In the genomic region with DNA sequence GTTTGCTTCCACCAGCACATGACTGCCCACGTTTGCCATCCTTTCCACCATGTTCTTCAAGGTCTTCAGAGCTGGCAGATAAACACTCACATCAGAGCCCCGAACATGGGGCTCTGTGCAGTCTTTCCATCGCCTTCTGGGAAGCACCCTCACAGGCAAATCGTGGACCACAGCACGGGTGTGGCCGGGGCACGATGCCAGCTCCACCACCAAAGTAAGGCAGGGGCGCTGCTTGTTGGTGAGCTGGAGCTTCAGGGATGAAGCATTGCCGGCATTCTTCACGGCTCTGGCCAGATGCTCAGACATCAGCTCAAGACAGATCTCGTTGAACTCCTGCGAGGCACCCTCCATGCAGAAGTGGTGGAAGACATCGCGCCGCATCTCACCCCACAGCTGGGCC, we compare ENCODE assay signal across 20 mouse cellular contexts. TPM values are rescaled to one million over a fixed set of nuclear protein-coding genes. Genes with fewer than 3 reads are reported as not detected.
A peak's percentile ranks its signal among the peaks of the same experiment; 100 is the strongest.
DNase-seq lines count a peak whose midpoint lies in the region; ATAC-seq and TF ChIP-seq lines count a peak whose summit lies in the region.
"Had no signal": no experiment of that assay in that cellular context is flagged by ENCODE, and none has a peak within 500 bp of the region (broad histone marks: within the 10 kb centered on the region; RNA-seq: fewer than 3 reads in every experiment).

No protein-coding gene starts in this region.

- DNase-seq in gastrocnemius, adult 2 months, result peak; percentile 25
- no peak for DNase-seq in gastrocnemius, postnatal 14 days
- peak; percentile 31 for DNase-seq in lung, postnatal 10 days
- no peak for DNase-seq in lung, adult 18-20 months
- DNase-seq in testis, postnatal 10 days (ENCODE audit: low spot score), result peak; percentile 49
- no peak for DNase-seq in left cerebral cortex, adult 11 months (ENCODE audit: low spot score)
- no peak for DNase-seq in ovary, postnatal 10 days (ENCODE audit: low spot score)
- DNase-seq: adrenal gland, postnatal 10 days; B cell, adult 2 months; gastrocnemius, postnatal 36 days; thymus, postnatal 4 days had no signal

- ATAC-seq in erythroblast, adult 5-6 weeks (replicated peaks; ENCODE audit: low FRiP score, poor library complexity, severe bottlenecking), result peak; percentile 46; the same call in 1 of the 2 replicates
- ATAC-seq: intestine, embryonic 15.5 days; lung, postnatal 0 days had no signal

- H3K4me3 ChIP-seq in gastrocnemius, adult 2 months, result no peak overlapping the region
- H3K4me3 ChIP-seq: hindbrain, embryonic 12.5 days; intestine, embryonic 15.5 days; kidney, embryonic 15.5 days; limb, embryonic 15.5 days; midbrain, embryonic 10.5 days; myocyte had no signal

- intact Hi-C loops in gastrocnemius, adult 2 months (cut with DNase I), result no loop called here
- intact Hi-C loops in gastrocnemius, postnatal 14 days (cut with DNase I; ENCODE audit: low total_unique reads), result no loop called here

- no peak overlapping the region for H3K27ac ChIP-seq in gastrocnemius, adult 2 months
- H3K27ac ChIP-seq: hindbrain, embryonic 12.5 days; intestine, embryonic 15.5 days; kidney, embryonic 15.5 days; limb, embryonic 15.5 days; midbrain, embryonic 10.5 days had no signal

- TF ChIP-seq CTCF in gastrocnemius, adult 2 months (IDR thresholded peaks at IDR 0.05), result no peak

RNA-seq across cellular contexts. Expression of a gene that starts 0.4 kb away (rescaled TPM):
- total RNA-seq in gastrocnemius, adult 2 months (2021), result under 1 TPM in 1 of 2 experiments, not detected in 1; 0.28 TPM
- total RNA-seq in gastrocnemius, postnatal 14 days (2021), result under 1 TPM in 1 of 2 experiments, not detected in 1; 0.47 TPM
- 0.84 and 8.3 TPM in 2 replicates for total RNA-seq in erythroblast, adult 5-6 weeks (2015; ENCODE audit: low replicate concordance)
- 4.7 and 6.1 TPM in 2 replicates for total RNA-seq in erythroblast, adult 5-6 weeks (2017; ENCODE audit: low replicate concordance)

RNA-seq across cellular contexts. Expression of a gene that starts 26.8 kb away (rescaled TPM):
- 10 to 100 TPM; 14.2 to 15.1 TPM for total RNA-seq in gastrocnemius, adult 2 months (2021)
- 10 to 100 TPM; 12.0 to 12.7 TPM for total RNA-seq in gastrocnemius, postnatal 14 days (2021)
- 28.0 and 40.2 TPM in 2 replicates for total RNA-seq in erythroblast, adult 5-6 weeks (2015; ENCODE audit: low replicate concordance)
- 29.7 and 51.2 TPM in 2 replicates for total RNA-seq in erythroblast, adult 5-6 weeks (2017; ENCODE audit: low replicate concordance)

RNA-seq across cellular contexts. Expression of a gene that starts 26.9 kb away (rescaled TPM):
- not detected for total RNA-seq in gastrocnemius, adult 2 months (2021)
- total RNA-seq in gastrocnemius, postnatal 14 days (2021), result not detected
- total RNA-seq in erythroblast, adult 5-6 weeks (2015; ENCODE audit: low replicate concordance), result not detected in 2 replicates
- total RNA-seq in erythroblast, adult 5-6 weeks (2017; ENCODE audit: low replicate concordance), result not detected in 2 replicates
- total RNA-seq: gastrocnemius, postnatal 36 days; neutrophil, adult 5-6 weeks had no signal

Comparison
In these comparisons a context has a peak if more than half of its experiments do, and no peak if none do; other contexts are left out.
1. DNase-seq: peak in gastrocnemius, adult 2 months (single experiment), lung, postnatal 10 days (single experiment) and testis, postnatal 10 days (single experiment); none in gastrocnemius, postnatal 14 days (single experiment), lung, adult 18-20 months (0 of 2), left cerebral cortex, adult 11 months (single experiment) and ovary, postnatal 10 days (single experiment).